In genomic region chr15:91650270-91650669, GRCm38 (mm10) we compare ENCODE assay signal across 28 mouse cellular contexts. TPM values are rescaled to one million over a fixed set of nuclear protein-coding genes. Genes with fewer than 3 reads are reported as not detected.
DNase-seq lines count a peak whose midpoint lies in the region; ATAC-seq and TF ChIP-seq lines count a peak whose summit lies in the region.
"Had no signal": no experiment of that assay in that cellular context is flagged by ENCODE, and none has a peak within 500 bp of the region (broad histone marks: within the 10 kb centered on the region; RNA-seq: fewer than 3 reads in every experiment).

No protein-coding gene starts in this region.

- no peaks in the 10 kb centered on the region for H3K27me3 ChIP-seq in kidney, embryonic 15.5 days
- no peaks in the 10 kb centered on the region for H3K27me3 ChIP-seq in kidney, adult 2 months (replicated peaks; ENCODE audit: control insufficient read depth, insufficient read depth, low read length)
- H3K27me3 ChIP-seq: embryonic facial prominence, embryonic 13.5 days; forebrain, embryonic 12.5 days; forebrain, embryonic 15.5 days; heart, embryonic 12.5 days; heart, embryonic 15.5 days; hindbrain, embryonic 13.5 days had no signal

- 25% methylated on average over 3 of the region's 3 CpGs for WGBS in kidney, embryonic 15.5 days
- WGBS in kidney, adult 2 months, result 36% methylated on average over 3 of the region's 3 CpGs
- WGBS in large intestine, adult 2 months, result 16% methylated on average over 3 of the region's 3 CpGs

- DNase-seq in kidney, adult 2 months, result no peak
- DNase-seq in kidney, postnatal 10 days, result peak; percentile 24
- DNase-seq in kidney, postnatal 36 days, result no peak
- peak; percentile 24 for DNase-seq in large intestine, adult 2 months (ENCODE audit: low read depth, low spot score)
- no peak for DNase-seq in adrenal gland, postnatal 36 days
- DNase-seq: adrenal gland, adult 2 months; adrenal gland, postnatal 14 days; cerebellum, adult 11-12 months; cerebellum, adult 8-10 months; cerebellum, postnatal 10 days; cerebellum, postnatal 36 days; embryo, embryonic 11 days; gastrocnemius, postnatal 25 days; heart, adult 18-20 months; heart, postnatal 10 days; heart, postnatal 36 days had no signal

- no peak overlapping the region for H3K4me3 ChIP-seq in kidney, embryonic 15.5 days (replicated peaks)
- no peak overlapping the region for H3K4me3 ChIP-seq in kidney, adult 2 months (ENCODE audit: insufficient read depth, low read depth, low read length)
- H3K4me3 ChIP-seq: embryonic facial prominence, embryonic 10.5 days; embryonic facial prominence, embryonic 13.5 days; erythroblast, embryonic 14.5 days; forebrain, embryonic 12.5 days; forebrain, embryonic 15.5 days; heart, embryonic 12.5 days; heart, embryonic 15.5 days; hindbrain, embryonic 10.5 days; hindbrain, embryonic 13.5 days had no signal

- TF ChIP-seq POLR2A in kidney, adult 2 months (IDR thresholded peaks at IDR 0.05; ENCODE audit: low read depth, low read length), result no peak

- H3K4me2 ChIP-seq in kidney, embryonic 15.5 days, result no peak overlapping the region
- H3K4me2 ChIP-seq: embryonic facial prominence, embryonic 13.5 days; forebrain, embryonic 12.5 days; forebrain, embryonic 15.5 days; heart, embryonic 12.5 days; heart, embryonic 15.5 days; hindbrain, embryonic 13.5 days had no signal

- no peaks in the 10 kb centered on the region for H3K9me3 ChIP-seq in kidney, embryonic 15.5 days (replicated peaks)
- H3K9me3 ChIP-seq: embryonic facial prominence, embryonic 10.5 days; embryonic facial prominence, embryonic 13.5 days; forebrain, embryonic 12.5 days; forebrain, embryonic 15.5 days; heart, embryonic 12.5 days; heart, embryonic 15.5 days had no signal

- 0 out of 2 replicates have a peak, but pooled peaks cover 2% of the 10 kb centered on the region for H3K4me1 ChIP-seq in kidney, embryonic 15.5 days
- H3K4me1 ChIP-seq in kidney, adult 2 months (ENCODE audit: control insufficient read depth, insufficient read depth, low read length), result no peaks in the 10 kb centered on the region
- H3K4me1 ChIP-seq: embryonic facial prominence, embryonic 10.5 days; embryonic facial prominence, embryonic 13.5 days; forebrain, embryonic 12.5 days; forebrain, embryonic 15.5 days; heart, embryonic 12.5 days; heart, embryonic 15.5 days; hindbrain, embryonic 10.5 days; hindbrain, embryonic 13.5 days had no signal

- no peaks in the 10 kb centered on the region for H3K36me3 ChIP-seq in kidney, embryonic 15.5 days
- H3K36me3 ChIP-seq in kidney, adult 2 months (ENCODE audit: control insufficient read depth, insufficient read depth, low read length), result no peaks in the 10 kb centered on the region
- H3K36me3 ChIP-seq: embryonic facial prominence, embryonic 10.5 days; embryonic facial prominence, embryonic 13.5 days; forebrain, embryonic 12.5 days; forebrain, embryonic 15.5 days; heart, embryonic 12.5 days; heart, embryonic 15.5 days; hindbrain, embryonic 10.5 days; hindbrain, embryonic 13.5 days had no signal

- ATAC-seq in kidney, embryonic 15.5 days (replicated peaks; ENCODE audit: low FRiP score), result peak; percentile 62; the same call in 1 of the 2 replicates
- ATAC-seq: CD4-positive, CD25-positive, alpha-beta regulatory T cell, adult 4 months; forebrain, embryonic 15.5 days had no signal

- TF ChIP-seq CTCF in kidney, adult 2 months (conservative IDR thresholded peaks at IDR 0.05; ENCODE audit: insufficient read depth, insufficient read length, low read depth, low read length), result no peak

- no peak overlapping the region for H3K9ac ChIP-seq in kidney, embryonic 15.5 days
- H3K9ac ChIP-seq: embryonic facial prominence, embryonic 13.5 days; forebrain, embryonic 12.5 days; forebrain, embryonic 15.5 days; heart, embryonic 12.5 days; heart, embryonic 15.5 days; hindbrain, embryonic 13.5 days had no signal

- H3K27ac ChIP-seq in kidney, embryonic 15.5 days, result no peak overlapping the region
- no peak overlapping the region for H3K27ac ChIP-seq in kidney, adult 2 months (ENCODE audit: insufficient read depth, low read depth, low read length)
- H3K27ac ChIP-seq: embryonic facial prominence, embryonic 10.5 days; embryonic facial prominence, embryonic 13.5 days; forebrain, embryonic 12.5 days; forebrain, embryonic 15.5 days; heart, embryonic 15.5 days; hindbrain, embryonic 10.5 days; hindbrain, embryonic 13.5 days had no signal

RNA-seq across cellular contexts. Expression of gene Lrrk2, which starts 22.7 kb away (rescaled TPM):
- polyA plus RNA-seq in kidney, embryonic 15.5 days (2015; fragmentation: Nextera tagmentation; extraction: Ambion mirVana), result 6.4 and 7.7 TPM in 2 replicates
- 17.7 and 18.2 TPM in 2 replicates for polyA plus RNA-seq in kidney, adult 2 months (2012; rRNA removed)
- 0.97 and 1.1 TPM in 2 replicates for polyA plus RNA-seq in large intestine, adult 2 months (2012; rRNA removed)
- total RNA-seq in adrenal gland, postnatal 36 days (2021), result 100 to 1,000 TPM in 1 of 2 experiments, 10 to 100 TPM in 1; 20.2 to 133 TPM
- total RNA-seq: MEL had no signal
- polyA plus RNA-seq: erythroblast, embryonic 14.5 days had no signal

Comparison
In these comparisons a context has a peak if more than half of its experiments do, and no peak if none do; other contexts are left out.
1. DNase-seq: peak in kidney, postnatal 10 days (single experiment) and large intestine, adult 2 months (single experiment); none in kidney, adult 2 months (single experiment), kidney, postnatal 36 days (0 of 2) and adrenal gland, postnatal 36 days (0 of 2).